ENCODE assay signal across 28 mouse cellular contexts in genomic region chr8:10914616-10915015, GRCm38 (mm10).
DNase-seq lines count a peak whose midpoint lies in the region; ATAC-seq and TF ChIP-seq lines count a peak whose summit lies in the region.
"Had no signal": no experiment of that assay in that cellular context is flagged by ENCODE, and none has a peak within 500 bp of the region (broad histone marks: within the 10 kb centered on the region; RNA-seq: fewer than 3 reads in every experiment).

No protein-coding gene starts in this region.

- no peaks in the 10 kb centered on the region for H3K27me3 ChIP-seq in liver, postnatal 0 days (ENCODE audit: insufficient read depth, low read length)
- H3K27me3 ChIP-seq in liver, embryonic 12.5 days (replicated peaks): peaks cover 54% of the 10 kb centered on the region
- peaks cover 9% of the 10 kb centered on the region; the same call in 1 of the 2 replicates for H3K27me3 ChIP-seq in lung, embryonic 16.5 days (ENCODE audit: control insufficient read depth, insufficient read depth, low read depth, low read length)

- H3K4me3 ChIP-seq in liver, postnatal 0 days (ENCODE audit: low read depth, low read length): no peak overlapping the region
- no peak overlapping the region for H3K4me3 ChIP-seq in liver, embryonic 12.5 days
- H3K4me3 ChIP-seq in lung, embryonic 16.5 days (ENCODE audit: low read length): no peak overlapping the region
- H3K4me3 ChIP-seq: embryonic facial prominence, embryonic 13.5 days; gastrocnemius, adult 2 months; hindbrain, embryonic 12.5 days had no signal

- no peak for TF ChIP-seq EP300 in liver, postnatal 0 days (IDR thresholded peaks at IDR 0.05; ENCODE audit: low read depth)

- TF ChIP-seq CTCF in liver, postnatal 0 days (IDR thresholded peaks at IDR 0.05; ENCODE audit: low read depth): 0 out of 2 replicates have a peak, but pooled peaks have one; percentile 12

- peaks cover 33% of the 10 kb centered on the region for H3K4me1 ChIP-seq in liver, postnatal 0 days (ENCODE audit: insufficient read depth)
- peaks cover 18% of the 10 kb centered on the region; the same call in 1 of the 2 replicates for H3K4me1 ChIP-seq in liver, embryonic 12.5 days
- peaks cover 16% of the 10 kb centered on the region for H3K4me1 ChIP-seq in lung, embryonic 16.5 days (replicated peaks; ENCODE audit: control insufficient read depth, insufficient read depth, low read length)
- H3K4me1 ChIP-seq: embryonic facial prominence, embryonic 13.5 days had no signal

- no peaks in the 10 kb centered on the region for H3K9me3 ChIP-seq in liver, postnatal 0 days (ENCODE audit: low read length)
- no peaks in the 10 kb centered on the region for H3K9me3 ChIP-seq in liver, embryonic 12.5 days (replicated peaks)
- no peaks in the 10 kb centered on the region for H3K9me3 ChIP-seq in lung, embryonic 16.5 days (ENCODE audit: control insufficient read depth, low read length)
- H3K9me3 ChIP-seq: embryonic facial prominence, embryonic 13.5 days; hindbrain, embryonic 12.5 days had no signal

- no peak overlapping the region for H3K4me2 ChIP-seq in liver, postnatal 0 days (ENCODE audit: low read depth, low read length)
- no peak overlapping the region for H3K4me2 ChIP-seq in liver, embryonic 12.5 days
- H3K4me2 ChIP-seq in lung, embryonic 16.5 days (ENCODE audit: low read depth, low read length): no peak overlapping the region
- H3K4me2 ChIP-seq: embryonic facial prominence, embryonic 13.5 days; hindbrain, embryonic 12.5 days; lung, embryonic 14.5 days; midbrain, embryonic 11.5 days had no signal

- WGBS in liver, postnatal 0 days (ENCODE audit: insufficient replicate concordance): 53% methylated on average over 8 of the region's 8 CpGs
- 57% methylated on average over 8 of the region's 8 CpGs for WGBS in liver, embryonic 12.5 days (ENCODE audit: insufficient replicate concordance)
- 54% methylated on average over 8 of the region's 8 CpGs for WGBS in lung, embryonic 16.5 days

- DNase-seq in liver, postnatal 0 days: no peak
- peak; percentile 81 for DNase-seq in lung, postnatal 36 days
- no peak for DNase-seq in gastrocnemius, postnatal 4 days (ENCODE audit: low spot score in 2 of 2)
- no peak for DNase-seq in spleen, adult 12 weeks (ENCODE audit: low spot score)
- no peak for DNase-seq in T-cell, adult 2 months (ENCODE audit: low spot score)
- DNase-seq: adrenal gland, postnatal 36 days; cerebellum, adult 18-20 months; cerebellum, postnatal 10 days; gastrocnemius, adult 2 months; heart, postnatal 14 days; kidney, adult 11 months; layer of hippocampus, adult 9-11 months; liver; lung, embryonic 14.5 days; right cerebral cortex, postnatal 25 days; thymus, adult 18-20 months; thymus, postnatal 25 days had no signal

- H3K27ac ChIP-seq in liver, postnatal 0 days (ENCODE audit: low read depth): peak overlapping the region; percentile 29; the same call in 1 of the 2 replicates
- H3K27ac ChIP-seq in liver, embryonic 12.5 days: no peak overlapping the region
- H3K27ac ChIP-seq in lung, embryonic 16.5 days (ENCODE audit: low read length): no peak overlapping the region
- H3K27ac ChIP-seq: embryonic facial prominence, embryonic 13.5 days; gastrocnemius, adult 2 months; hindbrain, embryonic 12.5 days; hindbrain, postnatal 0 days; kidney, postnatal 0 days; stomach, postnatal 0 days had no signal

- ATAC-seq in liver, postnatal 0 days: peak; percentile 46
- no peak for ATAC-seq in liver, embryonic 12.5 days
- peak; percentile 5; the same call in 1 of the 2 replicates for ATAC-seq in lung, embryonic 16.5 days (ENCODE audit: low read depth)
- ATAC-seq: CD4-positive, CD25-positive, alpha-beta regulatory T cell, adult 4 months; forebrain, embryonic 16.5 days; hindbrain, postnatal 0 days; midbrain, embryonic 16.5 days had no signal

- no peak overlapping the region for H3K9ac ChIP-seq in liver, postnatal 0 days (replicated peaks)
- H3K9ac ChIP-seq in liver, embryonic 12.5 days: no peak overlapping the region
- no peak overlapping the region for H3K9ac ChIP-seq in lung, embryonic 16.5 days (ENCODE audit: low read length)
- H3K9ac ChIP-seq: embryonic facial prominence, embryonic 13.5 days; hindbrain, embryonic 12.5 days; lung, embryonic 14.5 days had no signal

- H3K36me3 ChIP-seq in liver, postnatal 0 days (replicated peaks; ENCODE audit: insufficient read depth, low read length): no peaks in the 10 kb centered on the region
- no peaks in the 10 kb centered on the region for H3K36me3 ChIP-seq in liver, embryonic 12.5 days
- no peaks in the 10 kb centered on the region for H3K36me3 ChIP-seq in lung, embryonic 16.5 days (ENCODE audit: control insufficient read depth, insufficient read depth, low read length)
- H3K36me3 ChIP-seq: embryonic facial prominence, embryonic 13.5 days; hindbrain, embryonic 12.5 days had no signal
